Mouse (Mus musculus): ENCODE results near the gene Runx1.

DNA sequence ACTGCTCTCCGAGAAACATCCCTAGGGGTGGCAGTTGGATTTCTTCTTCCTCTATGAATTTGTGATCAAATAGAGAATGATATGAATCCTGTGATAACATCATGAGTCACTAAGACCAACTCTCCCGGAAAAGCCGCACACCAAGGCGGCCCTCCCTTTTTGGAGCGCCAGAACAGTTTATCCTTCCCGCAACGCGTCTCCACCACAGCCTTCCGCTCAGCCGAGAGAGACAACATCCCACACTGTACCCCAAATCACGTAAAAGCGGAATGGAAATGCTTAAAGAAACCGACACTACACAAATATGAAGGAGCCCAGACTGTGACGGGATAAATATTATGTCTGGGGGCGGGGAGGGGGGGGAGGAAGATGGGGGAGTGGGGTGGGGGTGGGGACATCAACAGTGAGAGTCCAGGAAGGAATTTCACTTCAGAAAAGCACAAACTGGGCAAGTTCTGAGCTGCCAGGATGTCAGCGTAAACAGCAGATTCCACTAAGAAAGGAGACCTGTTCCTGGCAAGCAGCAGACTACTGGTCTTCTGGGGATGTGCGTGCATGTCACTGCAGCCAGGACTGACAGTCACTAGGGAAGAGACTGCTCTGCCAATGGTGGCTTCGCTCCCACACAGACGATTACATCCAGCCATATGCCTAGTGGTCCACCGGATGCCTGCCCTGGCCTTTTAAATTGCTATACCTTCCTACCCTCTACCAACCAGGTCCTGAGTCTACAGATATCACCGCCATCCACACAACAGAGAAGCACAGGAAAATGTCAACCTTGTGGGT lies 141.3 kb downstream of the Runx1 start:
- TF ChIP-seq POLR2A (IDR thresholded peaks at IDR 0.05; ENCODE audit: control insufficient read depth, extremely low read depth, insufficient read depth, low read length, poor library complexity): no peak
- TF ChIP-seq CTCF (IDR thresholded peaks at IDR 0.05; ENCODE audit: borderline replicate concordance, control insufficient read depth, extremely low read depth, insufficient read depth, low read length, poor library complexity): no peak
